Mouse (Mus musculus) midbrain, embryonic 16.5 days (tissue): ENCODE data around the gene Pstk. TPM values are rescaled to one million over a fixed set of nuclear protein-coding genes. Genes with fewer than 3 reads are reported as not detected.
"Not testable (repeated sequence)": the region's sequence is repeated elsewhere in the genome, so short reads cannot be mapped to it uniquely, and the experiment has no call there.

Source experiments
- ATAC-seq: fragments of 200-750 bp; cut with Nextera tagmentation; 2 replicates; pipeline ENCODE4 v1.8.0; 2017; ENCODE audit warnings: moderate TSS enrichment
- H3K27ac ChIP-seq: fragments of 300-500 bp; sonication (generic); 2 replicates; pipeline ENCODE4 v1.5.1; 2014; ENCODE audit warnings: mild to moderate bottlenecking, low read length, mixed read lengths
- H3K27me3 ChIP-seq: fragments of 300-500 bp; sonication (generic); 2 replicates; pipeline ENCODE4 v1.6.1; 2014; ENCODE audit warnings: low read depth, low read length, mixed read lengths; ENCODE audit not compliant: control insufficient read depth, insufficient read depth
- H3K36me3 ChIP-seq: fragments of 300-500 bp; sonication (generic); 2 replicates; pipeline ENCODE4 v1.6.1; 2014; ENCODE audit warnings: mild to moderate bottlenecking, low read length, moderate library complexity, mixed read lengths; ENCODE audit not compliant: control insufficient read depth, insufficient read depth
- H3K4me1 ChIP-seq: fragments of 300-500 bp; sonication (generic); 2 replicates; pipeline ENCODE4 v1.6.1; 2014; ENCODE audit warnings: mild to moderate bottlenecking, low read length, mixed read lengths; ENCODE audit not compliant: control insufficient read depth, insufficient read depth
- H3K4me2 ChIP-seq: fragments of 300-500 bp; sonication (generic); 2 replicates; pipeline ENCODE4 v1.6.1; 2014; ENCODE audit warnings: mild to moderate bottlenecking, low read length, mixed read lengths
- H3K4me3 ChIP-seq: fragments of 300-500 bp; sonication (generic); 2 replicates; pipeline ENCODE4 v1.5.1; 2014; ENCODE audit warnings: low read depth, mild to moderate bottlenecking, low read length, moderate library complexity, mixed read lengths
- H3K9ac ChIP-seq: fragments of 300-500 bp; sonication (generic); 2 replicates; pipeline ENCODE4 v1.6.1; 2014; ENCODE audit warnings: low read depth, low read length, mixed read lengths
- H3K9me3 ChIP-seq: fragments of 300-500 bp; sonication (generic); replicated peaks from 2 replicates; pipeline ENCODE4 v1.6.1; 2014; ENCODE audit warnings: mild to moderate bottlenecking, low read length, mixed read lengths; ENCODE audit not compliant: control insufficient read depth, poor library complexity, severe bottlenecking
- WGBS: fragments of 180-500 bp; shearing (Covaris S2); extraction: QIAGEN DNeasy Blood & Tissue Kit; methylation state at CpG from one replicate; pipeline ENCODE4 v1.1.7; 2014; 5-methylcytosine and 5-hydroxymethylcytosine counted together
- polyA plus RNA-seq: library from polyadenylated mRNA; unstranded; fragments of >200 nt; fragmentation: Nextera tagmentation; extraction: Ambion mirVana; gene quantifications from 2 replicates; pipeline ENCODE4 v1.2.1, GENCODE M21; 2015

Pstk gene
- polyA plus RNA-seq, 1 experiment from 2014 or later: 48.6 TPM

GRCm38 (mm10) chr7:131356105-131356504 is 14.8 kb upstream of the Pstk start:
- Histone ChIP-seq H3K4me3 (no peak overlapping the region), H3K4me2 (no peak overlapping the region), H3K27me3 (no peaks in the 10 kb centered on the region), H3K9ac (no peak overlapping the region), H3K9me3 (no peaks in the 10 kb centered on the region), H3K36me3 (peaks cover 21% of the 10 kb centered on the region), H3K27ac (no peak overlapping the region), H3K4me1 (peaks cover 3% of the 10 kb centered on the region)
- ATAC-seq: no peak
- WGBS: 98% methylated on average over 13 of the region's 13 CpGs

GRCm38 (mm10) chr7:131362269-131362614 is 8.7 kb upstream of the Pstk start:
- H3K9ac ChIP-seq: peak overlapping the region; percentile 91
- peak overlapping the region; percentile 89 for H3K27ac ChIP-seq
- H3K4me3 ChIP-seq: peak overlapping the region; percentile 93
- under 1% methylated on average over 34 of the region's 35 CpGs for WGBS
- H3K4me1 ChIP-seq: peaks cover 14% of the 10 kb centered on the region
- H3K4me2 ChIP-seq: peak overlapping the region; percentile 69
- peaks cover 10% of the 10 kb centered on the region; the same call in 1 of the 2 replicates for H3K36me3 ChIP-seq
- no peaks in the 10 kb centered on the region for H3K9me3 ChIP-seq
- no peaks in the 10 kb centered on the region; the same call in 1 of the 2 replicates for H3K27me3 ChIP-seq
- ATAC-seq: peak; percentile 86

- under 1% methylated on average over 55 of the region's 55 CpGs for WGBS
- Histone ChIP-seq H3K4me2 (peak within 1 kb of the TSS; percentile 96), H3K4me3 (peak within 1 kb of the TSS; percentile 93), H3K9ac (peak within 1 kb of the TSS; percentile 91), H3K36me3 (peaks cover 8% of the 10 kb centered on the region; the same call in 1 of the 2 replicates), H3K9me3 (no peaks in the 10 kb centered on the region), H3K27me3 (no peaks in the 10 kb centered on the region; the same call in 1 of the 2 replicates), H3K4me1 (peaks cover 14% of the 10 kb centered on the region), H3K27ac (peak within 1 kb of the TSS; percentile 89)
- ATAC-seq: peak; percentile 98
These were observed 8.2 kb upstream of the Pstk start, which contains the start of gene 2310057M21Rik for GRCm38 (mm10) chr7:131362615-131363300. TSS of gene 2310057M21Rik (minus strand) at chr7:131362759.

GRCm38 (mm10) chr7:131364131-131364530 is 6.8 kb upstream of the Pstk start:
- no peaks in the 10 kb centered on the region; the same call in 1 of the 2 replicates for H3K36me3 ChIP-seq
- H3K4me2 ChIP-seq: no peak overlapping the region
- H3K9me3 ChIP-seq: no peaks in the 10 kb centered on the region
- 94% methylated on average over 8 of the region's 8 CpGs for WGBS
- H3K27ac ChIP-seq: no peak overlapping the region
- H3K4me1 ChIP-seq: peaks cover 14% of the 10 kb centered on the region
- ATAC-seq: no peak
- H3K9ac ChIP-seq: no peak overlapping the region
- no peaks in the 10 kb centered on the region; the same call in 1 of the 2 replicates for H3K27me3 ChIP-seq
- no peak overlapping the region for H3K4me3 ChIP-seq

- ATAC-seq: no peak; the same call in 1 of the 2 replicates
- 8% methylated on average over 9 of the region's 9 CpGs for WGBS
- Histone ChIP-seq H3K9ac (peak overlapping the region; percentile 95), H3K9me3 (no peaks in the 10 kb centered on the region), H3K27me3 (no peaks in the 10 kb centered on the region; the same call in 1 of the 2 replicates), H3K27ac (peak overlapping the region; percentile 91), H3K4me1 (peaks cover 10% of the 10 kb centered on the region), H3K4me2 (peak overlapping the region; percentile 75), H3K4me3 (peak overlapping the region; percentile 89), H3K36me3 (no peaks in the 10 kb centered on the region)
These were observed 524 bp downstream of the Pstk start for GRCm38 (mm10) chr7:131371470-131371860.

GRCm38 (mm10) chr7:131371880-131372651 is 1.1 kb downstream of the Pstk start:
- Histone ChIP-seq H3K4me1 (peaks cover 10% of the 10 kb centered on the region), H3K36me3 (no peaks in the 10 kb centered on the region), H3K27me3 (no peaks in the 10 kb centered on the region; the same call in 1 of the 2 replicates), H3K9ac (peak overlapping the region; percentile 95), H3K27ac (no peak overlapping the region), H3K4me3 (peak overlapping the region; percentile 89), H3K9me3 (no peaks in the 10 kb centered on the region), H3K4me2 (peak overlapping the region; percentile 75)
- WGBS: 77% methylated on average over 9 of the region's 9 CpGs
- ATAC-seq: no peak

GRCm38 (mm10) chr7:131391761-131392160 is 20.8 kb downstream of the Pstk start:
- not testable (repeated sequence) for ATAC-seq, H3K4me3 ChIP-seq, H3K9ac ChIP-seq, H3K4me1 ChIP-seq, H3K4me2 ChIP-seq, H3K27me3 ChIP-seq, H3K9me3 ChIP-seq, H3K27ac ChIP-seq
- peaks cover 13% of the 10 kb centered on the region for H3K36me3 ChIP-seq
- WGBS: 87% methylated on average over 6 of the region's 7 CpGs

- no peaks in the 10 kb centered on the region for H3K27me3 ChIP-seq
- peak; percentile 27 for ATAC-seq
- H3K4me3 ChIP-seq: peak overlapping the region; percentile 76
- H3K9ac ChIP-seq: peak overlapping the region; percentile 94
- no peaks in the 10 kb centered on the region for H3K9me3 ChIP-seq
- peaks cover 26% of the 10 kb centered on the region for H3K4me1 ChIP-seq
- WGBS: 7% methylated on average over 16 of the region's 16 CpGs
- no peak overlapping the region; the same call in 1 of the 2 replicates for H3K27ac ChIP-seq
- no peaks in the 10 kb centered on the region for H3K36me3 ChIP-seq
- H3K4me2 ChIP-seq: peak overlapping the region; percentile 80
These were observed 38.5 kb downstream of the Pstk start for GRCm38 (mm10) chr7:131409321-131409987.
